Mouse (Mus musculus) cerebellum, adult 9-11 months (tissue): ENCODE data around the gene Slc45a2.

Source experiments
- DNase-seq: peaks from one replicate; pipeline ENCODE4 v3.0.0; 2022

The Slc45a2 gene

GRCm38 (mm10) chr15:11067891-11068290 is 67.4 kb downstream of the Slc45a2 start:
- no peak for DNase-seq

- no peak for DNase-seq
These were observed 75.3 kb downstream of the Slc45a2 start for GRCm38 (mm10) chr15:11075726-11076361.
